Mouse (Mus musculus): Measurements from ENCODE around the gene Ube2d3. TPM values are rescaled to one million over a fixed set of nuclear protein-coding genes. Genes with fewer than 3 reads are reported as not detected.

The Ube2d3 gene
- 447 and 459 TPM in 2 replicates for polyA plus RNA-seq (2016; fragmentation: Nextera tagmentation; extraction: Ambion mirVana)

GRCm38 (mm10) chr3:135437758-135438495, at the start of gene Ube2d3:
Gene Ube2d3 (plus strand): TSS chr3:135438149.
- Histone ChIP-seq H3K27me3 (replicated peaks) (no peaks in the 10 kb centered on the region), H3K27ac (ENCODE audit: poor library complexity, severe bottlenecking) (peak within 1 kb of the TSS; percentile 100), H3K9me3 (replicated peaks) (no peaks in the 10 kb centered on the region), H3K4me1 (replicated peaks) (peaks cover 8% of the 10 kb centered on the region; the same call in 1 of the 2 replicates), H3K4me2 (peak within 1 kb of the TSS; percentile 86), H3K9ac (peak within 1 kb of the TSS; percentile 99), H3K36me3 (peaks cover 3% of the 10 kb centered on the region; the same call in 1 of the 2 replicates), H3K4me3 (peak within 1 kb of the TSS; percentile 83)
- WGBS, result under 1% methylated on average over 54 of the region's 56 CpGs
- peak; percentile 93 for ATAC-seq (ENCODE audit: insufficient number of reproducible peaks, low FRiP score)

DNA sequence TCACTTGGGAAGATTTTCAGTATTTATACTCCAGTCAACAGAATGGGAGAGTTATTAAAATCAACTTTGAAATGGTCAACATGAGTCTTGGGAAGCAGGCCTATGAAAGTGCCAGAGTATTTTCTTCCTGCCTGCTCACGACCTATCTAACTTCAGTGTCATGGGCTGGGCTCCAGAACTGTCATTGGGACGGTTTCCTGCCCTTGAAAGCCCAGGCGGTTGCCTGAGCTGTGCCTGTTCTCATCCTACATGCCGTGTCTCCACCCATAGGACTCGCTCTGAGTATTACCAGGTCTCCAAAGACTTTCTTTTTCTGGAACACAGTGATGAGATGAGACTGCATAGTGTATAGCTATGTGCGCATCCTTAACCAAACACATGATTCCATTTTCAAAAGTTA, 44.8 kb upstream of the Ube2d3 start:
- H3K9me3 ChIP-seq (replicated peaks), result no peaks in the 10 kb centered on the region
- no peak overlapping the region for H3K4me3 ChIP-seq
- no peak for ATAC-seq (ENCODE audit: insufficient number of reproducible peaks, low FRiP score)
- no peak overlapping the region for H3K9ac ChIP-seq
- no peak overlapping the region for H3K4me2 ChIP-seq
- no peaks in the 10 kb centered on the region for H3K36me3 ChIP-seq
- 49% methylated on average over 6 of the region's 6 CpGs for WGBS
- H3K4me1 ChIP-seq (replicated peaks), result no peaks in the 10 kb centered on the region
- H3K27ac ChIP-seq (ENCODE audit: poor library complexity, severe bottlenecking), result no peak overlapping the region
- no peaks in the 10 kb centered on the region for H3K27me3 ChIP-seq (replicated peaks)

GRCm38 (mm10) chr3:135395085-135395484, 42.9 kb upstream of the Ube2d3 start:
- Histone ChIP-seq H3K4me3 (no peak overlapping the region), H3K9ac (no peak overlapping the region), H3K27me3 (replicated peaks) (no peaks in the 10 kb centered on the region), H3K4me1 (replicated peaks) (no peaks in the 10 kb centered on the region), H3K9me3 (replicated peaks) (no peaks in the 10 kb centered on the region), H3K27ac (ENCODE audit: poor library complexity, severe bottlenecking) (no peak overlapping the region), H3K36me3 (no peaks in the 10 kb centered on the region), H3K4me2 (no peak overlapping the region)
- no peak for ATAC-seq (ENCODE audit: insufficient number of reproducible peaks, low FRiP score)
- WGBS, result 74% methylated on average over 5 of the region's 5 CpGs

GRCm38 (mm10) chr3:135396081-135396480, 41.9 kb upstream of the Ube2d3 start:
- 73% methylated on average over 6 of the region's 6 CpGs for WGBS
- Histone ChIP-seq H3K27ac (ENCODE audit: poor library complexity, severe bottlenecking) (no peak overlapping the region), H3K4me1 (replicated peaks) (no peaks in the 10 kb centered on the region), H3K27me3 (replicated peaks) (no peaks in the 10 kb centered on the region), H3K36me3 (no peaks in the 10 kb centered on the region), H3K4me2 (no peak overlapping the region), H3K9me3 (replicated peaks) (no peaks in the 10 kb centered on the region), H3K4me3 (no peak overlapping the region), H3K9ac (no peak overlapping the region)
- ATAC-seq (ENCODE audit: insufficient number of reproducible peaks, low FRiP score), result no peak

GRCm38 (mm10) chr3:135397112-135397511, 40.8 kb upstream of the Ube2d3 start:
- Histone ChIP-seq H3K9ac (no peak overlapping the region), H3K27ac (ENCODE audit: poor library complexity, severe bottlenecking) (no peak overlapping the region), H3K4me1 (replicated peaks) (peaks cover 2% of the 10 kb centered on the region; the same call in 1 of the 2 replicates), H3K4me2 (no peak overlapping the region), H3K4me3 (no peak overlapping the region), H3K36me3 (no peaks in the 10 kb centered on the region), H3K9me3 (replicated peaks) (no peaks in the 10 kb centered on the region), H3K27me3 (replicated peaks) (no peaks in the 10 kb centered on the region)
- ATAC-seq (ENCODE audit: insufficient number of reproducible peaks, low FRiP score), result no peak

- H3K4me2 ChIP-seq, result peak overlapping the region; percentile 53
Observed at GRCm38 (mm10) chr3:135402201-135402658, 35.7 kb upstream of the Ube2d3 start.

GRCm38 (mm10) chr3:135403211-135403610, 34.7 kb upstream of the Ube2d3 start:
- H3K9ac ChIP-seq, result 0 out of 2 replicates have a peak overlapping the region, but pooled peaks have one; percentile 0
- H3K9me3 ChIP-seq (replicated peaks), result no peaks in the 10 kb centered on the region
- no peak overlapping the region for H3K27ac ChIP-seq (ENCODE audit: poor library complexity, severe bottlenecking)
- H3K36me3 ChIP-seq, result peaks cover 23% of the 10 kb centered on the region
- ATAC-seq (ENCODE audit: insufficient number of reproducible peaks, low FRiP score), result no peak
- H3K4me2 ChIP-seq, result no peak overlapping the region
- no peak overlapping the region for H3K4me3 ChIP-seq
- H3K4me1 ChIP-seq (replicated peaks), result peaks cover 13% of the 10 kb centered on the region
- WGBS, result 90% methylated on average over 9 of the region's 9 CpGs
- H3K27me3 ChIP-seq (replicated peaks), result no peaks in the 10 kb centered on the region

More at GRCm38 (mm10) chr3:135402201-135402658, 35.7 kb upstream of the Ube2d3 start:
- H3K4me3 ChIP-seq, result no peak overlapping the region
- H3K9me3 ChIP-seq (replicated peaks), result no peaks in the 10 kb centered on the region
- H3K36me3 ChIP-seq, result peaks cover 20% of the 10 kb centered on the region
- H3K4me1 ChIP-seq (replicated peaks), result peaks cover 13% of the 10 kb centered on the region
- 3% methylated on average over 10 of the region's 10 CpGs for WGBS
- H3K27ac ChIP-seq (ENCODE audit: poor library complexity, severe bottlenecking), result peak overlapping the region; percentile 19; the same call in 1 of the 2 replicates
- ATAC-seq (ENCODE audit: insufficient number of reproducible peaks, low FRiP score), result peak; percentile 74
- H3K9ac ChIP-seq, result 0 out of 2 replicates have a peak overlapping the region, but pooled peaks have one; percentile 14
- H3K27me3 ChIP-seq (replicated peaks), result no peaks in the 10 kb centered on the region

DNA sequence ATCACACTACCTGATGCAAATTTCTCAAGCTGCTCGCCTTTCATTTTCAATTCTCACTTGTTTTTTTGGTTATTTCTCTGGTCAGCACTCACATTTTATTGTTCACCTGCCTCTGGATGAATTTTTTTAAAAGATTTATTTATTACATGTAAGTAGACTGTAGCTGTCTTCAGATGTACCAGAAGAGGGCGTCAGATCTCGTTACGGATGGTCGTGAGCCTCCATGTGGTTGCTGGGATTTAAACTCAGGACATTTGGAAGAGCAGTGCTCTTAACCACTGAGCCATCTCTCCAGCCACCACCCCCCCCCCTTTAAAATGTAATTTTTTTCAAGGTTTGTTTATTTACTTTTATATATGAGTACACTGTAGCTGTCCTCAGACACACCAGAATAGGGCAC, 34.1 kb upstream of the Ube2d3 start:
- Histone ChIP-seq H3K9me3 (replicated peaks) (no peaks in the 10 kb centered on the region), H3K4me3 (no peak overlapping the region), H3K4me1 (replicated peaks) (peaks cover 13% of the 10 kb centered on the region), H3K9ac (no peak overlapping the region), H3K27me3 (replicated peaks) (no peaks in the 10 kb centered on the region), H3K4me2 (no peak overlapping the region), H3K27ac (ENCODE audit: poor library complexity, severe bottlenecking) (no peak overlapping the region), H3K36me3 (peaks cover 26% of the 10 kb centered on the region)
- no peak for ATAC-seq (ENCODE audit: insufficient number of reproducible peaks, low FRiP score)
- WGBS, result 79% methylated on average over 5 of the region's 5 CpGs

- H3K27ac ChIP-seq (ENCODE audit: poor library complexity, severe bottlenecking), result no peak overlapping the region
- H3K4me2 ChIP-seq, result no peak overlapping the region
- no peak overlapping the region for H3K9ac ChIP-seq
- peaks cover 4% of the 10 kb centered on the region for H3K9me3 ChIP-seq (replicated peaks)
- peaks cover 13% of the 10 kb centered on the region for H3K4me1 ChIP-seq (replicated peaks)
- no peak overlapping the region for H3K4me3 ChIP-seq
- H3K27me3 ChIP-seq (replicated peaks), result no peaks in the 10 kb centered on the region
- no peak for ATAC-seq (ENCODE audit: insufficient number of reproducible peaks, low FRiP score)
- WGBS, result 75% methylated on average over 4 of the region's 4 CpGs
- H3K36me3 ChIP-seq, result peaks cover 31% of the 10 kb centered on the region
Observed at GRCm38 (mm10) chr3:135404599-135404998, 33.4 kb upstream of the Ube2d3 start.

- H3K4me1 ChIP-seq (replicated peaks), result peaks cover 20% of the 10 kb centered on the region
- no peak overlapping the region for H3K27ac ChIP-seq (ENCODE audit: poor library complexity, severe bottlenecking)
- H3K27me3 ChIP-seq (replicated peaks), result no peaks in the 10 kb centered on the region
- H3K36me3 ChIP-seq, result peaks cover 37% of the 10 kb centered on the region
- WGBS, result 59% methylated on average over 9 of the region's 9 CpGs
- no peak overlapping the region for H3K9ac ChIP-seq
- H3K4me3 ChIP-seq, result no peak overlapping the region
- H3K4me2 ChIP-seq, result no peak overlapping the region
- peaks cover 4% of the 10 kb centered on the region for H3K9me3 ChIP-seq (replicated peaks)
- no peak for ATAC-seq (ENCODE audit: insufficient number of reproducible peaks, low FRiP score)
Observed at GRCm38 (mm10) chr3:135407351-135407750, 30.6 kb upstream of the Ube2d3 start.

DNA sequence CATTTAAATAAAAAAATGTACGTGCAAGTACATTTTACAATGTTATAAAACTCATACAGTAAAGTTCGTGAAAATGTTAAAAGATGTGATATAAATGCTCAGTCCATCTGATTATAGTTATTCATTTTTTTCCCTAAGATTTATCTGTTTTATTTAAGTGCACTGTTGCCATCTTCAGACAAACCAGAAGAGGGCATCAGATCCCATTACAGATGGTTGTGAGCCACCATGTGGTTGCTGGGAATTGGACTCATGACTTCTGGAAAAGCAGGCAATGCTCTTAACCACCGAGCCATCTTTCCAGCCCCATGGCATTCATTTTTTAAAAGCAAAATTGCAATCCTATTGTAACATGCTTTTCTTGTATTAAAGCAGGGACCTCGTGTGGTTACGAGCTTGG, 28.7 kb upstream of the Ube2d3 start:
- Histone ChIP-seq H3K27me3 (replicated peaks) (no peaks in the 10 kb centered on the region), H3K4me3 (no peak overlapping the region), H3K9me3 (replicated peaks) (peaks cover 4% of the 10 kb centered on the region), H3K4me1 (replicated peaks) (peaks cover 27% of the 10 kb centered on the region), H3K36me3 (peaks cover 37% of the 10 kb centered on the region), H3K4me2 (no peak overlapping the region), H3K27ac (ENCODE audit: poor library complexity, severe bottlenecking) (no peak overlapping the region), H3K9ac (no peak overlapping the region)
- WGBS, result 95% methylated on average over 5 of the region's 5 CpGs
- ATAC-seq (ENCODE audit: insufficient number of reproducible peaks, low FRiP score), result no peak
